Mouse (Mus musculus): ENCODE data around the gene Snx32. TPM values are rescaled to one million over a fixed set of nuclear protein-coding genes. Genes with fewer than 3 reads are reported as not detected.

Snx32 gene
- polyA plus RNA-seq, 1 experiment from 2014 or later: 8.0 TPM

DNA sequence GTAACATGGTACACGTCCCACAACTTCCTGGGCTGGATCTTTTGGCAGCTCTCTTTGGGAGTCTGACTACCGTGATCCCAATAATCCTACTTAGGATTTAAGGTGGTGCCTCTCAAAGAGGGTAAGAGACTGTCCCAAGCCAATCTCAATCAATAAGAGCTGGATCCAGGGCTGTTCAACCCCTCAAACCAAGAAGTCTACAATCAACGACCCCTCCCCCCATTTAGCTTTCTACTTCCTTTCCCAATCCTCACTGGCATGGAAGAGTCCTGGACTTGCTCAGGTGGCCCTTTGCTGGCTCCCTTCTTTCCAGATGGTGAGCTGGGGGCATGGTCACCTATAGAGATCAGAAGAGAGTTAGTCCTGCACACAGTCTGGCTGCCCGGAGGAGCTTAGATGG is 23.6 kb downstream of the Snx32 start:
- Histone ChIP-seq H3K4me3 (replicated peaks) (no peak overlapping the region), H3K4me1 (replicated peaks) (peaks cover 18% of the 10 kb centered on the region), H3K4me2 (replicated peaks) (peak overlapping the region; percentile 87), H3K9me3 (no peaks in the 10 kb centered on the region), H3K27ac (no peak overlapping the region), H3K9ac (0 out of 2 replicates have a peak overlapping the region, but pooled peaks have one; percentile 58), H3K27me3 (replicated peaks) (no peaks in the 10 kb centered on the region), H3K36me3 (peaks cover 11% of the 10 kb centered on the region)
- WGBS: 84% methylated on average over 4 of the region's 4 CpGs
- no peak for ATAC-seq

- Histone ChIP-seq H3K9me3 (no peaks in the 10 kb centered on the region), H3K9ac (no peak overlapping the region; the same call in 1 of the 2 replicates), H3K4me2 (replicated peaks) (no peak overlapping the region), H3K27ac (no peak overlapping the region), H3K4me3 (replicated peaks) (no peak overlapping the region), H3K36me3 (peaks cover 15% of the 10 kb centered on the region), H3K4me1 (replicated peaks) (peaks cover 18% of the 10 kb centered on the region), H3K27me3 (replicated peaks) (no peaks in the 10 kb centered on the region)
- no peak for ATAC-seq
- 81% methylated on average over 8 of the region's 8 CpGs for WGBS
Observed at GRCm38 (mm10) chr19:5486286-5486685, 24.1 kb downstream of the Snx32 start.

DNA sequence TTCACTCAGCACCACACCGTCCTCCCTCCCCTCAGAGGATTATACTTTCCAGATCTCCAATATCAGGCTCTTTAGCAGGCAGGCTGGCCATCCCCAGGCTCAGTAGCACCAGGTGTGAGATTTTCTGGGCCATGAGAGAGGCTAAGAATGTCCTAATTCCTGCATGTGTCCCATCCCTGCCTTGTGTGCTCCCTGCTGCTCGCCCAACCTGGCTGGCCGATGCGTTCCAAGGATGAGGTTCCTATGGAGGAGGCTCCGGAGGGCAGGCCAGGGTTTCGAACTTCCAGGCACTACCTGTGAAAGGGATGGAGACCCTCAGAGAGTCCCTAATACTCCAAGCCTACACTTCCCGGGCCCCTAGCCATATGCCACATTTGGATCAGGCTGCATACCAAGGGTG is 24.5 kb downstream of the Snx32 start:
- ATAC-seq: no peak
- Histone ChIP-seq H3K4me1 (replicated peaks) (peaks cover 18% of the 10 kb centered on the region), H3K27me3 (replicated peaks) (no peaks in the 10 kb centered on the region), H3K36me3 (peaks cover 20% of the 10 kb centered on the region), H3K9me3 (no peaks in the 10 kb centered on the region), H3K27ac (no peak overlapping the region), H3K4me3 (replicated peaks) (no peak overlapping the region), H3K4me2 (replicated peaks) (no peak overlapping the region), H3K9ac (no peak overlapping the region; the same call in 1 of the 2 replicates)
- WGBS: 95% methylated on average over 7 of the region's 7 CpGs

DNA sequence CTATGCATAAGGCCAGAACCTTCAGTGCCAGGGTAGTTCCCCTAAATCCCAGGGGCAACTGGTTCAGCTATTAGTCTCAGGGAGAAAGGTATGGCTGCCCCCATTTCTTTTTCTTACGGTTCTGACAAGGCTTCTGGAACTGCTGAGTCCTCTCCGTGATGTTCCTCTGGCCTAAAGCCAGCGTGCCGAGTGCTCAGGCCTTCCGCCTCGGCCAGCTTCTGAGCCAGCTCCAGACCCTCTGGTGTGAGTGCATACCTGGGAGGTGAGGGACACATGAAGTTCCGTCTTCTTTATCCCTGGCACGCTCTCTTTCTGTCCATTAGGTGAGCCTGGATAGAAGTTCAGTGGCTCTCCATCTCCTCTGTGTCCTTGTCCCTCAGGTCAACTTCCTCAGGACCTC is 25.0 kb downstream of the Snx32 start:
- Histone ChIP-seq H3K4me1 (replicated peaks) (peaks cover 18% of the 10 kb centered on the region), H3K4me2 (replicated peaks) (no peak overlapping the region), H3K27me3 (replicated peaks) (no peaks in the 10 kb centered on the region), H3K4me3 (replicated peaks) (no peak overlapping the region), H3K27ac (no peak overlapping the region), H3K36me3 (peaks cover 23% of the 10 kb centered on the region), H3K9ac (no peak overlapping the region), H3K9me3 (no peaks in the 10 kb centered on the region)
- ATAC-seq: no peak
- WGBS: 88% methylated on average over 8 of the region's 8 CpGs

- ATAC-seq: no peak
- H3K9ac ChIP-seq: no peak overlapping the region
- no peak overlapping the region for H3K4me3 ChIP-seq (replicated peaks)
- H3K4me2 ChIP-seq (replicated peaks): no peak overlapping the region
- H3K9me3 ChIP-seq: no peaks in the 10 kb centered on the region
- peaks cover 24% of the 10 kb centered on the region for H3K36me3 ChIP-seq
- no peaks in the 10 kb centered on the region for H3K27me3 ChIP-seq (replicated peaks)
- whole genome bisulfite sequencing: 86% methylated on average over 5 of the region's 5 CpGs
- peaks cover 18% of the 10 kb centered on the region for H3K4me1 ChIP-seq (replicated peaks)
- no peak overlapping the region for H3K27ac ChIP-seq
Observed at GRCm38 (mm10) chr19:5484496-5484895, 25.8 kb downstream of the Snx32 start.

DNA sequence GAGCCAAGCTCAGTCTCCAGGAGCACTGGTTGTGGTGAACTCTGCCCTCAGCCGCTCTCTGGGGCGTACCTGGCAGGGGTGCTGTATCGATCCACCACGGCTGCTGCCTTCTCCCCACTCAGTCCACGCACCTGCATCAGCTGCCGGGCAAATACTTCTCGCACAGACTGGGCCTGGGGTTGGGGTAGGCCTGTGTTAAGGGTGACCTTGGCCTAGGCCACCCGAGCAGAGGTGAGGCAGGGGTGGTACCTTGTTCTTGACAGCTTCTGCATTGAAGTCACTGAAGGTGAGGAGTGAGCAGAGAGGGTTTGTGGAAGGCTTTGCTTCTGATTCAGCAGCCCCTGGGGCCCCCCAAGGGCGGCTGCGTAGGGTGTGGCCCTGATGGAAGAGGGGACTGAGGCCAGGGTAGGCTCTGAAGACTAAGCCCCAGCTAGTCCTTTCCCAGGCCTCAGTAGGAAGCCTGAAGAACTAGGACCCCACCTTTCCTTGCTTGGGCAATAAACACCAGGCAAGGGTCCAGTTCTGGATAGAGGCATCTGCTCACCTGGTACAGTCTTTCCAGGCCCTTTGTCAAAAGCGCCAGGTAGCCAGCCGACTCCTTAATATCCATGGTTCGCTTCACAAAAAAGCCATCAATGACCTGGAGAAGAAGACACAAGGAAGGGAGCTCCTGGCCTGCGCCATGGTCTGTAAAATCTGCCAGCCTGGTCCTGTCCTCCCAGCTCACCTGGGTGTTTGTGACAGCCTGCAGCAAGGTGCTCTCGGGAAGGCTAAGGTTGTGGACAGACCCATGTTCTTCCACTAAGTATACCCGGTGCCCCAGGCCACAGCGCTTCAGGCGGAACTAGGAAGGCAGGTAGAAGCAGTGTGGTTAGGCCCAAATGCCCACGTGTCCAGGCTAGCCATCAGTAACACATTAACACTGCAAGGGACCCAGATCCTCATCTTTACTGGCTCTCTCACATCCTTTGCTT is 26.7 kb downstream of the Snx32 start:
- no peak overlapping the region for H3K27ac ChIP-seq
- H3K9ac ChIP-seq: no peak overlapping the region
- WGBS: 89% methylated on average over 19 of the region's 19 CpGs
- no peak for ATAC-seq
- H3K36me3 ChIP-seq: peaks cover 26% of the 10 kb centered on the region
- H3K4me2 ChIP-seq (replicated peaks): no peak overlapping the region
- no peak overlapping the region for H3K4me3 ChIP-seq (replicated peaks)
- no peaks in the 10 kb centered on the region for H3K9me3 ChIP-seq
- no peaks in the 10 kb centered on the region for H3K27me3 ChIP-seq (replicated peaks)
- H3K4me1 ChIP-seq (replicated peaks): peaks cover 16% of the 10 kb centered on the region

DNA sequence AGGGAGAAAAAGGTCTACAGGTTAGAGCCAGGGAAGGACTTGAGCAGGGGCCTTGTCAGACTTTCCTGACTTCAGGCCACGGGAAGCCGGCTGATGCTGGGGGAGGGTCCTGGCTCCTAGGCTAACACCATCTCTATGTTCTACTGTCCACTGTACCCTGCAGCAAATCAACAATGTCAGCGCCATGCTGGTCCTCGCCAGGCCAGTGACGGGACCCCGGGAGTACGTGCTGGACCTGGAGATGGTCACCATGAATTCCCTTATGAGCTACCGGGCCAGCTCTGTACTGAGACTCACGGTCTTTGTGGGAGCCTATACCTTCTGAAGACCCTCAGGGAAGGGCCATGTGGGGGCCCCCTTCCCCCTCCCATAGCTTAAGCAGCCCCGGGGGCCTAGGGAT is 28.9 kb downstream of the Snx32 start:
- Histone ChIP-seq H3K4me1 (replicated peaks) (peaks cover 8% of the 10 kb centered on the region; the same call in 1 of the 2 replicates), H3K9ac (no peak overlapping the region), H3K36me3 (peaks cover 27% of the 10 kb centered on the region), H3K4me2 (replicated peaks) (no peak overlapping the region), H3K4me3 (replicated peaks) (no peak overlapping the region), H3K27me3 (replicated peaks) (no peaks in the 10 kb centered on the region), H3K9me3 (no peaks in the 10 kb centered on the region), H3K27ac (no peak overlapping the region)
- WGBS: 92% methylated on average over 10 of the region's 10 CpGs
- ATAC-seq: no peak

DNA sequence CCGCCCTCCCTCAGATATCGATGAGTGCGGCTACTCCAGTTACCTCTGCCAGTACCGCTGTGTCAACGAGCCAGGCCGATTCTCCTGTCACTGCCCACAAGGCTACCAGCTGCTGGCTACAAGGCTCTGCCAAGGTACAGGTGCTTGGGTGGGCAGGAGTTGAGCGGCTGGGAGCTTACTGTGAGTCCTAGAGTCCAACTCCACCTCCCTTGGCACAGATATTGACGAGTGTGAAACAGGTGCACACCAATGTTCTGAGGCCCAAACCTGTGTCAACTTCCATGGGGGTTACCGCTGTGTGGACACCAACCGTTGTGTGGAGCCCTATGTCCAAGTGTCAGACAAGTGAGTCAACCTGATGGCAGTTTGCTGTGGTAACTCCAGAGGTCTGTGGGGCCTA is 30.3 kb downstream of the Snx32 start:
- H3K27ac ChIP-seq: no peak overlapping the region
- WGBS: 91% methylated on average over 10 of the region's 10 CpGs
- H3K36me3 ChIP-seq: peaks cover 27% of the 10 kb centered on the region

GRCm38 (mm10) chr19:5477668-5478300 is 32.6 kb downstream of the Snx32 start:
- no peak overlapping the region for H3K27ac ChIP-seq
- WGBS: 88% methylated on average over 18 of the region's 18 CpGs
- peaks cover 21% of the 10 kb centered on the region for H3K36me3 ChIP-seq

More for the DNA sequence above, 30.3 kb downstream of the Snx32 start:
- no peaks in the 10 kb centered on the region for H3K9me3 ChIP-seq
- no peaks in the 10 kb centered on the region for H3K27me3 ChIP-seq (replicated peaks)
- no peak overlapping the region for H3K4me3 ChIP-seq (replicated peaks)
- ATAC-seq: no peak
- no peak overlapping the region for H3K9ac ChIP-seq
- peaks cover 12% of the 10 kb centered on the region for H3K4me1 ChIP-seq (replicated peaks)
- H3K4me2 ChIP-seq (replicated peaks): no peak overlapping the region

GRCm38 (mm10) chr19:5477004-5477667 is 33.2 kb downstream of the Snx32 start:
- no peak overlapping the region for H3K9ac ChIP-seq
- no peak overlapping the region for H3K4me3 ChIP-seq (replicated peaks)
- 87% methylated on average over 10 of the region's 10 CpGs for WGBS

More at GRCm38 (mm10) chr19:5477668-5478300, 32.6 kb downstream of the Snx32 start:
- H3K4me2 ChIP-seq (replicated peaks): no peak overlapping the region
- H3K4me3 ChIP-seq (replicated peaks): no peak overlapping the region
- no peaks in the 10 kb centered on the region for H3K27me3 ChIP-seq (replicated peaks)
- no peak overlapping the region for H3K9ac ChIP-seq
- ATAC-seq: no peak
- H3K9me3 ChIP-seq: no peaks in the 10 kb centered on the region
- peaks cover 18% of the 10 kb centered on the region for H3K4me1 ChIP-seq (replicated peaks)

DNA sequence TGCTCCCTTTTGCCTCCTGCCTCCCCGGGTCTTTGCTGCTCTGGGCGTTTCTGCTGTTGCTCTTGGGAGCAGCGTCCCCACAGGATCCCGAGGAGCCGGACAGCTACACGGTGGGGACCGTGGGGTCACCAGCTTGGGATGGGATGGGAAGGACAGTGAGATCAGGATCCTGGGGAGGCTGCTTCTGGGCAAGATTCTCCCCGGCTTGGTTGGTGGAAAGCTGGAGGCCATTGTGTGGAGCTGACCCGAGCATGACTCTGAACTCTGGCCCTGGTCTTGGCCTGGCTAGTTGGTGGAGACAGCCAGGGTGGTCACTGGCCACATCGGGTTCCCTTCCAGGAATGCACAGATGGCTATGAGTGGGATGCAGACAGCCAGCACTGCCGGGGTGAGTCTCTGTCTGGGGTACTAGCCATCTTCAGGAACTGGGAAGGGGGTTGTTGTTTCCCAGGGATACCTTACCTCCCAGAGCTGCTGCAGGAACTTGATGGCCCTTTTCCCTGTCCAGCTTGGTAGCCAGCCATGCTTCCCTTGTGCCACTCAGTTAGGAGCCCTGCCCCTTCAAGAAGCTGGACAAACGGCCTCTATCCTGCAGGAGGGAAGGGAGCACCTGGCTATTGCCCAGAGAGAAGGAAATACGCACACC is 35.1 kb downstream of the Snx32 start:
- 0 out of 2 replicates have a peak, but pooled peaks cover 4% of the 10 kb centered on the region for H3K36me3 ChIP-seq
- no peaks in the 10 kb centered on the region for H3K9me3 ChIP-seq
- 19% methylated on average over 13 of the region's 13 CpGs for WGBS
- H3K9ac ChIP-seq: peak overlapping the region; percentile 71
- peak overlapping the region; percentile 87 for H3K27ac ChIP-seq
- peak; percentile 24 for ATAC-seq
- H3K27me3 ChIP-seq (replicated peaks): no peaks in the 10 kb centered on the region
- H3K4me2 ChIP-seq (replicated peaks): peak overlapping the region; percentile 90
- peak overlapping the region; percentile 58 for H3K4me3 ChIP-seq (replicated peaks)
- peaks cover 18% of the 10 kb centered on the region for H3K4me1 ChIP-seq (replicated peaks)

More at GRCm38 (mm10) chr19:5477004-5477667, 33.2 kb downstream of the Snx32 start:
- no peaks in the 10 kb centered on the region for H3K9me3 ChIP-seq
- ATAC-seq: no peak
- no peak overlapping the region for H3K27ac ChIP-seq
- no peak overlapping the region for H3K4me2 ChIP-seq (replicated peaks)
- H3K27me3 ChIP-seq (replicated peaks): no peaks in the 10 kb centered on the region
- peaks cover 18% of the 10 kb centered on the region for H3K4me1 ChIP-seq (replicated peaks)
- H3K36me3 ChIP-seq: peaks cover 17% of the 10 kb centered on the region

Data from intestine, embryonic 15.5 days (tissue).